Mouse (Mus musculus): Measurements from ENCODE around the gene Otc. TPM values are rescaled to one million over a fixed set of nuclear protein-coding genes. Genes with fewer than 3 reads are reported as not detected.

Otc gene
- 0.09 TPM in 1 of 2 replicates, not detected in the other for polyA plus RNA-seq (2015; fragmentation: Nextera tagmentation; extraction: Ambion mirVana)

DNA sequence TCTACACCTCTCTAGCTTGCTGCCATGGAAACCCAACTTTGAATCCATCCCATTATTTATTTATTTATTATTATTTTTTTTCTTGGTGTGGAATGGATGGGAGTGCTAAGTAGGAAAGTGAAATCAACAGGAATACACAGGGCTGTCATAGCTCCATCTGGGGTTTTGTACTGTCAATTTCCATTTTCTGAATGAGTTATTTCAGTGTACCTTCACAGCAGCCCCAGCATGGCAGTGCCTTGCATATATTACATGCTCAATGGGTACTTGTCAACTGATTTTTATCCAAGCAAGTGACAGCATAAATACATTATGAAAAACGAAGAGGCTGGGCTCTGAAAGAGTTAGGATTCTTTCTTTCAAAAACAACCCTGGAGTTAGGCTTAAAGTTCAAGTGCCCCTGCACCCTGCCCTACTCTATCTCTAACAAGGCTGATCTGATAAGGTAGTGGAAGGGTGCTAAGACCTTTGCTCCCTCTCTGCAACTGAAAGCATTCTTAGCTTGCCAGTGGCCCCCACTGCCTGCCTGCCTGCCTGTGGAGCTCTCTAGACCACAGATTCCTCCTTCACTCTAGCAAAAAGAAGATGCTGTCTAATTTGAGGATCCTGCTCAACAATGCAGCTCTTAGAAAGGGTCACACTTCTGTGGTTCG is at the start of gene Otc:
Gene Otc (plus strand): TSS at position 454 of the 653 bp plus-strand sequence.
- Histone ChIP-seq H3K4me2 (no peak within 1 kb of the TSS), H3K9ac (no peak within 1 kb of the TSS), H3K4me3 (no peak within 1 kb of the TSS), H3K27ac (no peak within 1 kb of the TSS), H3K9me3 (no peaks in the 10 kb centered on the region), H3K4me1 (no peaks in the 10 kb centered on the region), H3K36me3 (replicated peaks) (no peaks in the 10 kb centered on the region), H3K27me3 (replicated peaks) (no peaks in the 10 kb centered on the region)
- ATAC-seq (replicated peaks): no peak; the same call in 1 of the 2 replicates
- 40% methylated on average over 2 of the region's 2 CpGs for WGBS

DNA sequence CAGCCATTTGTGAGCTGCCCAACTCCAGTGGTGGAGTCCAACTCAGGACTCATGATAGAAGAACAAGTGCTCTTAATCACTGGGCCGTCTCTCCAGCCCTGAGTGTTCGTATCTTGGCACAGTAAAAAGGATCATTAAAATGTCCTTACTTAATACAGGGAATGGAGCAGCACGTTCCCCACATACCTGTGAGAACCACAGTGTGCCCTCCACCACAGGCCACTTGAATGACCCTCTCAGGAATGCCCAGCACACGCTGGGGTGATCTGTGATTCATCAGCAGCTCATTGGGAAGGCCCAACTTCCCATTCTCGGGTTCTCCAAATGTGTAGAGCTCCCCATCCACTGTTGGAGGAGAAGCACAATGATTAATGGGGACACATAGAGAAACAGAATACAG is 46.2 kb upstream of the Otc start:
- Histone ChIP-seq H3K9ac (no peak overlapping the region), H3K4me3 (no peak overlapping the region), H3K9me3 (no peaks in the 10 kb centered on the region), H3K4me2 (no peak overlapping the region), H3K36me3 (replicated peaks) (0 out of 2 replicates have a peak, but pooled peaks cover 2% of the 10 kb centered on the region), H3K4me1 (no peaks in the 10 kb centered on the region), H3K27me3 (replicated peaks) (no peaks in the 10 kb centered on the region), H3K27ac (no peak overlapping the region)
- ATAC-seq (replicated peaks): no peak
- WGBS: 87% methylated on average over 5 of the region's 5 CpGs

GRCm38 (mm10) chrX:10215972-10216371 is 36.1 kb upstream of the Otc start:
- H3K4me2 ChIP-seq: peak overlapping the region; percentile 50

GRCm38 (mm10) chrX:10216410-10216949 is 35.6 kb upstream of the Otc start, which contains the start of gene Rpgr:
Gene Rpgr, minus strand, starts transcription at chrX:10216920.
- ATAC-seq (replicated peaks): peak; percentile 98
- H3K27me3 ChIP-seq (replicated peaks): no peaks in the 10 kb centered on the region
- H3K4me2 ChIP-seq: peak within 1 kb of the TSS; percentile 50
- no peaks in the 10 kb centered on the region for H3K36me3 ChIP-seq (replicated peaks)
- 0 out of 2 replicates have a peak, but pooled peaks cover 2% of the 10 kb centered on the region for H3K4me1 ChIP-seq
- WGBS: 15% methylated on average over 47 of the region's 47 CpGs
- H3K9me3 ChIP-seq: no peaks in the 10 kb centered on the region
- peak within 1 kb of the TSS; percentile 61 for H3K4me3 ChIP-seq
- peak within 1 kb of the TSS; percentile 87 for H3K27ac ChIP-seq
- peak within 1 kb of the TSS; percentile 48 for H3K9ac ChIP-seq

More at GRCm38 (mm10) chrX:10215972-10216371, 36.1 kb upstream of the Otc start:
- peak; percentile 71 for ATAC-seq (replicated peaks)
- Histone ChIP-seq H3K27me3 (replicated peaks) (no peaks in the 10 kb centered on the region), H3K4me3 (peak overlapping the region; percentile 61), H3K9me3 (no peaks in the 10 kb centered on the region), H3K27ac (peak overlapping the region; percentile 87), H3K9ac (peak overlapping the region; percentile 48), H3K4me1 (0 out of 2 replicates have a peak, but pooled peaks cover 2% of the 10 kb centered on the region), H3K36me3 (replicated peaks) (no peaks in the 10 kb centered on the region)
- 24% methylated on average over 16 of the region's 16 CpGs for WGBS

- Histone ChIP-seq H3K27me3 (replicated peaks) (no peaks in the 10 kb centered on the region), H3K27ac (no peak overlapping the region), H3K36me3 (replicated peaks) (no peaks in the 10 kb centered on the region), H3K9me3 (no peaks in the 10 kb centered on the region), H3K4me1 (0 out of 2 replicates have a peak, but pooled peaks cover 2% of the 10 kb centered on the region), H3K4me2 (no peak overlapping the region), H3K4me3 (no peak overlapping the region), H3K9ac (no peak overlapping the region)
- ATAC-seq (replicated peaks): no peak
- WGBS: 71% methylated on average over 6 of the region's 6 CpGs
Measured at GRCm38 (mm10) chrX:10219281-10219680, 32.8 kb upstream of the Otc start.

- Histone ChIP-seq H3K4me3 (no peak overlapping the region), H3K9me3 (no peaks in the 10 kb centered on the region), H3K4me2 (no peak overlapping the region), H3K36me3 (replicated peaks) (no peaks in the 10 kb centered on the region), H3K4me1 (no peaks in the 10 kb centered on the region), H3K9ac (no peak overlapping the region), H3K27me3 (replicated peaks) (no peaks in the 10 kb centered on the region), H3K27ac (no peak overlapping the region)
- ATAC-seq (replicated peaks): peak; percentile 58; the same call in 1 of the 2 replicates
- 71% methylated on average over 2 of the region's 2 CpGs for WGBS
Measured at GRCm38 (mm10) chrX:10233051-10233450, 19.1 kb upstream of the Otc start.

DNA sequence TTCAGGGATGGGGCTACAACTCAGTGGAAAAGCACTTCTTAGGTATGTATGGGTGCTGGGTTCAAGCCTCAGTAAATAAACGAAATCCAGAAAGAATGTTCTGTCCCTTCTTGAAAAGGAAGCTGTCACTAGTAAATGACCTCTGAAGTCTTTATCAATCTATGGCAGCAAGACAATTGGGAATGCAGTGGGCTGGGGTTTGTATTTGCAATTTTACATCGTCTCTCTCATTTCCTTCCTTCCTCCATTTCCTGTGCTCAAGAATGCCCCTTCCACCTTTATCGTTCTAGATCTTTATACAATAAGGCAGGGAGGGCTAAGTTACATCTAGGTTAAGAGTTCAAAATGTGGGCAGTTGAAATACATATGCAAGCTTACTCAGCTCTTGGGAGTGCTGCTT is 17.5 kb upstream of the Otc start:
- WGBS: 74% methylated on average over 3 of the region's 3 CpGs
- Histone ChIP-seq H3K27me3 (replicated peaks) (no peaks in the 10 kb centered on the region), H3K4me2 (no peak overlapping the region), H3K9ac (no peak overlapping the region), H3K36me3 (replicated peaks) (no peaks in the 10 kb centered on the region), H3K4me3 (no peak overlapping the region), H3K4me1 (no peaks in the 10 kb centered on the region), H3K9me3 (no peaks in the 10 kb centered on the region), H3K27ac (no peak overlapping the region)
- ATAC-seq (replicated peaks): no peak

DNA sequence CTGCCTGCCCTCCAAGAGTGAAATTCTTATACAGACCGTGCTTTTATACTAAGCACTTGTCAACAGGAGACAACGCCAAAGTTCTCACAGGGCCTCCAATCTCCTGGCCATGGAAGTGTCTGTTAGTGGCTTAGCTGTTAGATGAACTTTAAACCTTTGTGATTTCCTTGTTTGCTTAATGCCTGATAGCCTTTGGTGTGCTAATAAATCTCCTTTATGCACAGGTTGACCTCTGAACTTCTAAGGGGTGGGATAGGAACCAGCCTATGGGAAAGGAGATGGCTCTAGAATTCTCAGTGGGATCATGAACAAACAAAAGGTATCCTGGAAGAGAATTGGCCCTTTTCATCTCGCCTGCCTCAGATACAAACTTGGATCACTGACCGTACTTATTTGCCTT is 12.6 kb upstream of the Otc start:
- Histone ChIP-seq H3K9me3 (no peaks in the 10 kb centered on the region), H3K27ac (no peak overlapping the region), H3K4me3 (no peak overlapping the region), H3K36me3 (replicated peaks) (no peaks in the 10 kb centered on the region), H3K27me3 (replicated peaks) (no peaks in the 10 kb centered on the region), H3K4me2 (no peak overlapping the region), H3K9ac (no peak overlapping the region), H3K4me1 (no peaks in the 10 kb centered on the region)
- 46% methylated on average over 4 of the region's 4 CpGs for WGBS
- ATAC-seq (replicated peaks): no peak

- Histone ChIP-seq H3K36me3 (replicated peaks) (no peaks in the 10 kb centered on the region), H3K4me2 (no peak overlapping the region), H3K27ac (no peak overlapping the region), H3K4me3 (no peak overlapping the region), H3K9me3 (no peaks in the 10 kb centered on the region), H3K4me1 (no peaks in the 10 kb centered on the region), H3K9ac (no peak overlapping the region), H3K27me3 (replicated peaks) (no peaks in the 10 kb centered on the region)
- 85% methylated on average over 3 of the region's 3 CpGs for WGBS
- ATAC-seq (replicated peaks): no peak
Measured at GRCm38 (mm10) chrX:10243916-10244315, 8.2 kb upstream of the Otc start.

DNA sequence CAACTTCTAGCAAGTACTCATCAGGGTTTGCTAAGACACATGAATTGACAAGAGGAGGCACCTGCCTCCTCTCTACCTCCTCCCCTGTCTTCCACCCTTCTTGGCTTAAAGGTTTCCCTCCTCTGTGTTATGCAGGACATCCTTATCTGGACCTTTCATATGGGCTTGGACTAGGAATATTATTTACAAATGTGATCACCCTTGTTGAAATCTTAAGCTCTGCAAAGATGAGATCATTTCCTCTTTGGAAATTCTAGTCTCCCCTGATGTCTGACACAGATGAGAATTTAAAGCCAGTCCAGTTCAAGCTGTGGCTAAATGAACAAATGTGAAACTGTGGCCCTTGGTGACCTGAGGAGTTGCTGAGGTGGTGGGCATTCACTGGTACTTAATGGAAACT is 748 bp upstream of the Otc start:
- Histone ChIP-seq H3K27ac (no peak overlapping the region), H3K9me3 (no peaks in the 10 kb centered on the region), H3K9ac (no peak overlapping the region), H3K4me1 (no peaks in the 10 kb centered on the region), H3K27me3 (replicated peaks) (no peaks in the 10 kb centered on the region), H3K36me3 (replicated peaks) (no peaks in the 10 kb centered on the region), H3K4me2 (no peak overlapping the region), H3K4me3 (no peak overlapping the region)
- ATAC-seq (replicated peaks): no peak

DNA sequence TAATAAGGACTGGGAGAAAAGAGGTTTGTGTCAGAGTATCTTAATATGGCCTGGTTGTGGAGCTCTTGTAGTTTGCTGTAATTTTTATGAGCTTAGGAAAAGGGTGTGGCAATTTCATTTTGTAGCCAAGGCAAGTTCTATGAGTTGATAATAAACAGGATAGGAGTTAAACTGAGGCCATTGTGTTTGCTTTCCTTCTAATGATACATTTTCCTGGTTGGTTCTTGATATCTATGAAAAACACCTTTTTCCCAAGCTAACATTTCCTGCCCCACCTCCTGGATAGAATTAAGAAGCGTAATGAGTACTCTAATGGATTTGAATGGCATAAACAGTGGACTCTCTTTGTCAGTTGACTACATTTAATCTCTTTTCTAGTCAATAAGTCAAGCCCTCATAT is 5.7 kb downstream of the Otc start:
- Histone ChIP-seq H3K36me3 (replicated peaks) (no peaks in the 10 kb centered on the region), H3K4me3 (no peak overlapping the region), H3K9ac (no peak overlapping the region), H3K27ac (no peak overlapping the region), H3K4me1 (no peaks in the 10 kb centered on the region), H3K27me3 (replicated peaks) (no peaks in the 10 kb centered on the region), H3K9me3 (no peaks in the 10 kb centered on the region), H3K4me2 (no peak overlapping the region)
- ATAC-seq (replicated peaks): no peak
- WGBS: 86% methylated on average over 1 of the region's 1 CpGs

DNA sequence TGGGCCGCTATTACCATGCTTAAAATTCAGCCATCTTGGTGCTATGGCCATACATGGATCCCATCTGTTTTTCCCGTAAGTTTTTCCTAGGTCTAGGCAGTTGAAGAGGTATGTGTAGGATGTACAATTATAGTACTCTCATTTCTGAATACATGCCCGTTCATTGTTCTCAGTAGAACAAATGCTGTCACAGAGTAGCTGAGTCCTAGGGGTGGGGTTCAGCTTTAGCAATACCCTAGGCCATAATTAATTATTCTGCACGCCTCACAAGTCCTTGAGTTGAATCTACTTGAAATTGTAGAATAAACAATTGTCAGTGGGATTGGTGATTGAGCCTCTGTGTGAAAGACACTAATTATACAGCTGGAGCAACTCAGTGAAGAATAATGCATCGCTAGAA is 6.2 kb downstream of the Otc start:
- ATAC-seq (replicated peaks): no peak
- Histone ChIP-seq H3K9ac (no peak overlapping the region), H3K4me2 (no peak overlapping the region), H3K4me1 (no peaks in the 10 kb centered on the region), H3K27me3 (replicated peaks) (no peaks in the 10 kb centered on the region), H3K9me3 (no peaks in the 10 kb centered on the region), H3K4me3 (no peak overlapping the region), H3K36me3 (replicated peaks) (no peaks in the 10 kb centered on the region), H3K27ac (no peak overlapping the region)
- 69% methylated on average over 5 of the region's 5 CpGs for WGBS

DNA sequence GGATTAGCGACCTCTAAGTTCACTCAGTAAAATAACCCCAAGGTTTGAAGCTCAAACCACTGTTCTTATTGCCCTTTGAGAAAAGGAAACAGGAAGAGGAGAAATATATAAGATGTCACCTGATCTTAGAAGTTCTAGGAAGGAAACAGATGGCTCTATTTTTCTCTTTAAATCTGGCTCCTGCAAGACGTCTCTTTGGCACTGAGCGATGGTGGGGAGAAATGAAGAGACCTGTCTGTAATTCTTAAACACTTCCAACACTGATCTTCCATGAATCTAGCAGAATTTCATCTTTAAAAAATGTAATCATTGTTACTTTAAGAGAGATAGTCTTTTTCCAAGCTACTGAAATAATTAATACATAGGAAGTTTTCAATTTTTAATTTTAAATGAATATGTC is 16.2 kb downstream of the Otc start:
- ATAC-seq (replicated peaks): no peak
- Histone ChIP-seq H3K9me3 (no peaks in the 10 kb centered on the region), H3K27me3 (replicated peaks) (no peaks in the 10 kb centered on the region)

More for the DNA sequence above, 16.2 kb downstream of the Otc start:
- WGBS: 72% methylated on average over 3 of the region's 3 CpGs
- Histone ChIP-seq H3K4me2 (no peak overlapping the region), H3K27ac (no peak overlapping the region), H3K36me3 (replicated peaks) (no peaks in the 10 kb centered on the region), H3K4me3 (no peak overlapping the region), H3K4me1 (no peaks in the 10 kb centered on the region), H3K9ac (no peak overlapping the region)
